Mouse (Mus musculus): ENCODE measurements around the gene Mrps35.

- TF ChIP-seq MAX (IDR thresholded peaks at IDR 0.05): no peak
- no peak for TF ChIP-seq CTCF (IDR thresholded peaks at IDR 0.05; ENCODE audit: control insufficient read depth, insufficient read depth, insufficient read length)
- TF ChIP-seq USF1 (IDR thresholded peaks at IDR 0.05; ENCODE audit: low read depth): no peak
- no peak for TF ChIP-seq CEBPB (IDR thresholded peaks at IDR 0.05; ENCODE audit: low read depth)
- TF ChIP-seq FOSL1 (IDR thresholded peaks at IDR 0.05; ENCODE audit: insufficient read depth, low read length, poor library complexity, severe bottlenecking): no peak
- no peak for TF ChIP-seq MYOG (IDR thresholded peaks at IDR 0.05; ENCODE audit: control insufficient read depth, extremely low read depth, insufficient read length)
- TF ChIP-seq MYOD1 (IDR thresholded peaks at IDR 0.05; ENCODE audit: control insufficient read depth, insufficient read length, low read depth): no peak
These were observed 43.3 kb upstream of the Mrps35 start for GRCm38 (mm10) chr6:146999302-146999701.
